Mouse (Mus musculus): ENCODE measurements around the gene 1810049J17Rik.

- TF ChIP-seq CTCF (IDR thresholded peaks at IDR 0.05; ENCODE audit: low read depth, low read length) (no peak), POLR2A (IDR thresholded peaks at IDR 0.05; ENCODE audit: extremely low read depth, insufficient read depth, low read length) (no peak)
Measured at GRCm38 (mm10) chr15:12274053-12274769, 47.5 kb downstream of the 1810049J17Rik start.

Measured in liver, adult 2 months (tissue).